Mouse (Mus musculus): Measurements from ENCODE around the gene Akap9. TPM values are rescaled to one million over a fixed set of nuclear protein-coding genes. Genes with fewer than 3 reads are reported as not detected.

Akap9 gene
- polyA plus RNA-seq, 1 experiment from 2014 or later, result 130 TPM

DNA sequence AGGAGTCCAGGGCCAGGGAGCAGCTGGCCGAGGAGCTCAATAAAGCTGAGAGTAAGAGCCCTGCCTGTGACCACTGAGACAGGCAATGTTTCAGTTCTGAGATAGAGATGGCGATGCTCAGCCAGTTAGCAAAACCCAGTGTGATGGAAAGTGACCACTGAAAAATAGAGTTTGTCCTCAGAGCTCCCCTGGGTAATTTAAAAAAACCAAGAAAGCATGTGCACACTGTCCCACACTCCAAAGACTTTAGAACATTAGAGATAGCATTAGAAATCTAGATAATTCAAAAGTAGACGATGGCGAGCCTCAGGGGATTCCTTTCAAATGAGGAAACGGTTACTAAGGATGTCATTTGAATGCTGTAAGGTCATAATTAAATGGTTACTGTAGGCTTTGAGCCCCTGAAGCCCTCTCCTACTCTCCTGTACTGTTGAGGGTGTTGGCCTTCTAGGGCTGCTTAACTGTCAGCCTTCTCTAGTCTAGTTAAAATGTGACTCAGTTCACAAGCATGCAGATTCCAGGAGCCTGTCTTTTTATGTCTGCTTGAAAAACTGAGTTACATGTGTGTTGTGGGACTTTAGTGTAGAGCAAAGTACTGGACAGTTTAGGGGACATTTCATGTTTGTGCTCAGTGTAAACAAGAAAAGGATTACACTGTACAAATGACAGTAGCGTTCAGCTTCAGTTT lies 100.8 kb downstream of the Akap9 start:
- H3K27me3 ChIP-seq (ENCODE audit: control insufficient read depth, insufficient read depth, low read length), result no peaks in the 10 kb centered on the region
- H3K9ac ChIP-seq (ENCODE audit: low read length), result no peak overlapping the region
- 92% methylated on average over 6 of the region's 6 CpGs for WGBS
- DNase-seq (ENCODE audit: low spot score) (no peak), ATAC-seq (ENCODE audit: insufficient number of reproducible peaks, low FRiP score, low TSS enrichment, low read depth) (no peak)
- H3K4me3 ChIP-seq (ENCODE audit: low read depth, low read length), result no peak overlapping the region
- no peak overlapping the region for H3K4me2 ChIP-seq (ENCODE audit: low read depth, severe bottlenecking)
- H3K36me3 ChIP-seq (ENCODE audit: control insufficient read depth, insufficient read depth, low read length), result peaks cover 3% of the 10 kb centered on the region; the same call in 1 of the 2 replicates
- no peak overlapping the region for H3K27ac ChIP-seq (replicated peaks; ENCODE audit: low read depth, low read length)
- H3K4me1 ChIP-seq (ENCODE audit: control insufficient read depth, insufficient read depth, low read length), result 0 out of 2 replicates have a peak, but pooled peaks cover 3% of the 10 kb centered on the region
- no peaks in the 10 kb centered on the region for H3K9me3 ChIP-seq (ENCODE audit: control insufficient read depth, low read length)

DNA sequence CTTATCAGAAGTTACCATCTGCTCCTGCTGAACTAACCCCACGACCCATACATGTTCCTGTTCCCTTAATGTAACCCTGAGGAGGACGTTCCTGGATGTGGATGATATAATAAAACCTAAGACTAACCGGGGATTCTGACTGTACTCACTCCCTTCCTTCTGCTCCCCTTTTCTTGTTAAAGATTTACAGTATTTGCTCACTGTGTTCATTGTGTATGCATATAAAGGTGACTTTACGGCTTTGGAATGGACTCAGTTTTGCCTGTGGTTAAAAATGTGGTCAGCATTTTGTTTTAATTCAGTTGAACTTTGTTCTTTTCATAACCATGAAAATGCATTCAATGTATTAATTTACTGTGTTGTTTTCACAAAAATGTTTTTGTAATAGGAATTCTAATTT lies 104.0 kb downstream of the Akap9 start:
- WGBS, result 89% methylated on average over 4 of the region's 4 CpGs
- Histone ChIP-seq H3K4me1 (ENCODE audit: control insufficient read depth, insufficient read depth, low read length) (no peaks in the 10 kb centered on the region), H3K9me3 (ENCODE audit: control insufficient read depth, low read length) (no peaks in the 10 kb centered on the region), H3K27me3 (ENCODE audit: control insufficient read depth, insufficient read depth, low read length) (no peaks in the 10 kb centered on the region), H3K36me3 (ENCODE audit: control insufficient read depth, insufficient read depth, low read length) (peaks cover 3% of the 10 kb centered on the region; the same call in 1 of the 2 replicates), H3K27ac (replicated peaks; ENCODE audit: low read depth, low read length) (no peak overlapping the region), H3K9ac (ENCODE audit: low read length) (no peak overlapping the region), H3K4me2 (ENCODE audit: low read depth, severe bottlenecking) (no peak overlapping the region), H3K4me3 (ENCODE audit: low read depth, low read length) (no peak overlapping the region)
- ATAC-seq (ENCODE audit: insufficient number of reproducible peaks, low FRiP score, low TSS enrichment, low read depth) (no peak), DNase-seq (ENCODE audit: low spot score) (no peak)

DNA sequence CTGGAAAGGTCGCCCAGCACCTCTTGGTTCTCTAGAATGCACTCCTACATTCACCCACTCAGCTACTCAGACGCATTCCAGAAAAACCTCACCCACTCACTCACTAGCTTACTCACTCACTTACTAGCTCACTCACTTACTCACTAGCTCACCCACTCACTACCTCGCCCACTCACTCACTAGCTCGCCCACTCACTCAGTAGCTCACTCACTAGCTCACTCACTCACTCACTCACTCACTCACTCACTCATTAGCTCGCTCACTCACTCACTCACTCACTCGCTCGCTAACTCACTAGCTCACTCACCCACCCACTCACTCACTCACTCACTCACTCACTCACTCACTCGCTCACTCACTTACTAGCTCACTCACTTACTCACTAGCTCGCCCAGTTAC lies 108.8 kb downstream of the Akap9 start:
- Histone ChIP-seq H3K4me1 (ENCODE audit: control insufficient read depth, insufficient read depth, low read length) (no peaks in the 10 kb centered on the region), H3K9me3 (ENCODE audit: control insufficient read depth, low read length) (no peaks in the 10 kb centered on the region), H3K27me3 (ENCODE audit: control insufficient read depth, insufficient read depth, low read length) (no peaks in the 10 kb centered on the region), H3K36me3 (ENCODE audit: control insufficient read depth, insufficient read depth, low read length) (peaks cover 7% of the 10 kb centered on the region; the same call in 1 of the 2 replicates), H3K4me2 (ENCODE audit: low read depth, severe bottlenecking) (no peak overlapping the region), H3K9ac (ENCODE audit: low read length) (no peak overlapping the region), H3K27ac (replicated peaks; ENCODE audit: low read depth, low read length) (no peak overlapping the region), H3K4me3 (ENCODE audit: low read depth, low read length) (no peak overlapping the region)
- DNase-seq (ENCODE audit: low spot score), result no peak
- WGBS, result 93% methylated on average over 9 of the region's 9 CpGs
- no peak for ATAC-seq (ENCODE audit: insufficient number of reproducible peaks, low FRiP score, low TSS enrichment, low read depth)

DNA sequence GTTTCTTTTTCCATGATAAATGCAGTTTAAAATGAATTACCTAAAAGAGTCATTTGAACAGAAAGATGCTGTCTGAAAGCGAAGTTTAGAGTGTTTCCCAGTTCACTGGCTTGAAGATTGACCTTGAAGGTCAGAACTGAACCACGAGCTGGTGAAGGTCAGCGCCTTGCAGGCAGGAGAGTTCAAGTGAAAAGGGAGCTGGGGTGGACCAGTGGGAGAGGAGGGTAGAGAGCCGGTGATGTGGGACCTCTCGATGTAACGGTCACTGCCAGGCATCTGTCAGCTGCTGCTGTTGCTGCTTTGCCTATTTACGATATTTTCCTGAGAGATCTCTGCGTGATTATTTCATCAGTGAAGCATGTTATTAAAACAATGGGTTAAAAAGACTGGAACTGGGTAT lies 111.5 kb downstream of the Akap9 start:
- WGBS, result 87% methylated on average over 8 of the region's 8 CpGs

DNA sequence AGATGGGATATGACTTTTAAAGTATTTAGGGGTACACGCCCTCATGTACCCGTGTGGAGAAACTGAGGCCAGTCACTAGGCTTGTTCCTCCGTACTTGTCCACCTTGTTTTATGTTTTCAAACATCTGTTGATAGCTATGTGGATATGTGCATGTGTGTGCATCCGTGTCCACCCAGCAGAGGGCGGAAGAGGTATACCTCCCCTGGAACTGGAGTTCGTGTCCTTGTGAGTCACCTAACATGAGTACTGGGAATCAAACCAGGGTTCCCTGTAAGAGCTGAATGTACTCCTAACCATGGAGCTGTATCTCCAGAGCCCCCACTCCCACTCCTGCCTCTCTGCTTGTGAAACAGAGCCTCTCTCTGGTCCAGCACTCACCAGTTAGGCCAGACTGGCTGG lies 112.5 kb downstream of the Akap9 start:
- ATAC-seq (ENCODE audit: insufficient number of reproducible peaks, low FRiP score, low TSS enrichment, low read depth) (no peak), DNase-seq (ENCODE audit: low spot score) (no peak)
- H3K4me3 ChIP-seq (ENCODE audit: low read depth, low read length), result no peak overlapping the region
- WGBS, result 87% methylated on average over 6 of the region's 6 CpGs
- H3K27me3 ChIP-seq (ENCODE audit: control insufficient read depth, insufficient read depth, low read length), result no peaks in the 10 kb centered on the region
- H3K9me3 ChIP-seq (ENCODE audit: control insufficient read depth, low read length), result no peaks in the 10 kb centered on the region
- H3K4me2 ChIP-seq (ENCODE audit: low read depth, severe bottlenecking), result no peak overlapping the region
- no peak overlapping the region for H3K27ac ChIP-seq (replicated peaks; ENCODE audit: low read depth, low read length)
- H3K36me3 ChIP-seq (ENCODE audit: control insufficient read depth, insufficient read depth, low read length), result peaks cover 13% of the 10 kb centered on the region
- no peaks in the 10 kb centered on the region for H3K4me1 ChIP-seq (ENCODE audit: control insufficient read depth, insufficient read depth, low read length)
- H3K9ac ChIP-seq (ENCODE audit: low read length), result no peak overlapping the region

More for the DNA sequence above, 111.5 kb downstream of the Akap9 start:
- Histone ChIP-seq H3K27me3 (ENCODE audit: control insufficient read depth, insufficient read depth, low read length) (no peaks in the 10 kb centered on the region), H3K36me3 (ENCODE audit: control insufficient read depth, insufficient read depth, low read length) (peaks cover 10% of the 10 kb centered on the region), H3K27ac (replicated peaks; ENCODE audit: low read depth, low read length) (no peak overlapping the region), H3K4me2 (ENCODE audit: low read depth, severe bottlenecking) (no peak overlapping the region), H3K9ac (ENCODE audit: low read length) (no peak overlapping the region), H3K4me1 (ENCODE audit: control insufficient read depth, insufficient read depth, low read length) (no peaks in the 10 kb centered on the region), H3K4me3 (ENCODE audit: low read depth, low read length) (no peak overlapping the region), H3K9me3 (ENCODE audit: control insufficient read depth, low read length) (no peaks in the 10 kb centered on the region)
- DNase-seq (ENCODE audit: low spot score) (no peak), ATAC-seq (ENCODE audit: insufficient number of reproducible peaks, low FRiP score, low TSS enrichment, low read depth) (no peak)

DNA sequence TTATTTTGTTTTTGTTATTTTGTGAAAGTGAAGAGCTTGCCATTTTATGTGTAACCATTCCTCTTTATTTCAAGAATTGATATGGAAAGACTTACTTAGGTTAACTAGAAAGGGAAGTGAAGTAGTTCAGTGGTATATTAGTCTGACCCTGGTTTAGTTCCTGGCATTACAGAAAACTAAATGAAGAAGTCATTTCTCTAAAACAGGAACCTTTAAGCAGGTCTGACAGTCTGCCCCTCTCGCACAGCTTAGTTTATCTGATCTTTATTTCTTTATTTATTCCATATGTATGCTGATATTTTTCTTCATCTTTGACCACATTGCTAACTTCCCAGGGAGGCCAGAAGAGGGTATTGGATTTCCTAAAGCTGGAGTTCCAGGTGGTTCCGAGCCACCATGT lies 113.1 kb downstream of the Akap9 start:
- H3K27me3 ChIP-seq (ENCODE audit: control insufficient read depth, insufficient read depth, low read length), result no peaks in the 10 kb centered on the region
- ATAC-seq (ENCODE audit: insufficient number of reproducible peaks, low FRiP score, low TSS enrichment, low read depth), result no peak

DNA sequence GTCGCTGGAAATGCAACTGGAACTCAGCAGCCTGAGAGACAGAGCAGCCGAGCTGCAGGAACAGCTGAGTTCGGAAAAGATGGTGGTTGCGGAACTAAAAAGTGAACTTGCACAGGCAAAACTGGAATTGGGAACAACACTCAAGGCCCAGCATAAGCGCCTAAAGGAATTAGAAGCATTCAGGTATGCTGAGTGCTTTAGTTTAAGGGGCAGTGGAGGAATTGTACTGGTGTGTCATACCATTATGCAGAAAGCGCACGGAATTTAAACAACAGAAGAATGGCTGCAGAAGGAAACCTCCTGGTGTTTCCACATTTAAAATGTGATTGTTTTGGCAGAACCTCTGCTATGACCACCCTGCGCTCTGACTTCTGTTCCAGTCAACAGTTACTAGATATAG lies 132.5 kb downstream of the Akap9 start:
- H3K9ac ChIP-seq (ENCODE audit: low read length), result no peak overlapping the region
- no peaks in the 10 kb centered on the region for H3K9me3 ChIP-seq (ENCODE audit: control insufficient read depth, low read length)
- 95% methylated on average over 8 of the region's 8 CpGs for WGBS
- no peak for ATAC-seq (ENCODE audit: insufficient number of reproducible peaks, low FRiP score, low TSS enrichment, low read depth)
- no peaks in the 10 kb centered on the region for H3K27me3 ChIP-seq (ENCODE audit: control insufficient read depth, insufficient read depth, low read length)
- H3K4me1 ChIP-seq (ENCODE audit: control insufficient read depth, insufficient read depth, low read length), result no peaks in the 10 kb centered on the region
- peaks cover 15% of the 10 kb centered on the region for H3K36me3 ChIP-seq (ENCODE audit: control insufficient read depth, insufficient read depth, low read length)
- H3K4me3 ChIP-seq (ENCODE audit: low read depth, low read length), result no peak overlapping the region
- H3K27ac ChIP-seq (replicated peaks; ENCODE audit: low read depth, low read length), result no peak overlapping the region
- H3K4me2 ChIP-seq (ENCODE audit: low read depth, severe bottlenecking), result no peak overlapping the region
- no peak for DNase-seq (ENCODE audit: low spot score)

More for the DNA sequence above, 113.1 kb downstream of the Akap9 start:
- Histone ChIP-seq H3K4me2 (ENCODE audit: low read depth, severe bottlenecking) (no peak overlapping the region), H3K4me1 (ENCODE audit: control insufficient read depth, insufficient read depth, low read length) (no peaks in the 10 kb centered on the region), H3K27ac (replicated peaks; ENCODE audit: low read depth, low read length) (no peak overlapping the region), H3K36me3 (ENCODE audit: control insufficient read depth, insufficient read depth, low read length) (peaks cover 13% of the 10 kb centered on the region), H3K9ac (ENCODE audit: low read length) (no peak overlapping the region), H3K4me3 (ENCODE audit: low read depth, low read length) (no peak overlapping the region), H3K9me3 (ENCODE audit: control insufficient read depth, low read length) (no peaks in the 10 kb centered on the region)
- no peak for DNase-seq (ENCODE audit: low spot score)
- 93% methylated on average over 2 of the region's 2 CpGs for WGBS

DNA sequence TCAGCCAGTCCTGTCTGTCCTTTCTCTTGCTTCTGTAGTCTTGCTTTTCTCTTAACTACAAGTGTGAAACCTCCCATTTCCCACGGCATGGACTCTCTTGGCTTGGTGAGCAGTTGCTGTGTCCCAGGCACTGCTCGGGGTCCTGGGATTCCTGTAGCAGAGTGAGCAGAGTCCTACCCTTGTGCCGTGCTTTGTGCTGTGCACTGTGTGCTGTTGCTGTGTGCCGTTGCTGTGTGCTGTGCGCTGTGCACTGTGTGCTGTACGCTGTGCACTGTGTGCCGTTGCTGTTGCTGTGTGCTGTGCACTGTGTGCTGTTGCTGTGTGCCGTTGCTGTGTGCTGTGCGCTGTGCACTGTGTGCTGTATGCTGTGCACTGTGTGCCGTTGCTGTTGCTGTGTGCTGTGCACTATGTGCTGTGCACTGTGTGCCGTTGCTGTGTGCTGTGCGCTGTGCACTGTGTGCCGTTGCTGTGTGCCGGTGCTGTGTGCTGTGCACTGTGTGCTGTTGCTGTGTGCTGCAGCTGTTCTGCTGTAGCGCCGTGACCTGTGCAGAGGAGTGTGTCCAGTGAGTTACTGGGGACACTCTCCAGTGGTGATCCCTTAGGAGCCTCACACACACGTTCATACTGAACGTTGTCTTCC lies 138.7 kb downstream of the Akap9 start:
- Histone ChIP-seq H3K4me2 (ENCODE audit: low read depth, severe bottlenecking) (no peak overlapping the region), H3K9ac (ENCODE audit: low read length) (no peak overlapping the region), H3K4me1 (ENCODE audit: control insufficient read depth, insufficient read depth, low read length) (no peaks in the 10 kb centered on the region), H3K36me3 (ENCODE audit: control insufficient read depth, insufficient read depth, low read length) (peaks cover 14% of the 10 kb centered on the region; the same call in 1 of the 2 replicates), H3K27ac (replicated peaks; ENCODE audit: low read depth, low read length) (no peak overlapping the region), H3K4me3 (ENCODE audit: low read depth, low read length) (no peak overlapping the region), H3K9me3 (ENCODE audit: control insufficient read depth, low read length) (no peaks in the 10 kb centered on the region), H3K27me3 (ENCODE audit: control insufficient read depth, insufficient read depth, low read length) (no peaks in the 10 kb centered on the region)
- WGBS, result 93% methylated on average over 18 of the region's 18 CpGs
- no peak for ATAC-seq (ENCODE audit: insufficient number of reproducible peaks, low FRiP score, low TSS enrichment, low read depth)
- DNase-seq (ENCODE audit: low spot score), result no peak
